Mouse (Mus musculus) hindbrain, embryonic 10.5 days (tissue): ENCODE measurements at regions not wholly inside any gene's neighbourhood (a gene's known extent, or its start where the extent isn't known, plus 50 kb on each side); places are given as distances from the start of the nearest gene placed in this dataset.

Experiments used
- DNase-seq: peaks from one replicate; pipeline ENCODE4 v3.0.0-alpha.2; 2017; ENCODE audit warnings: low spot score
- H3K27ac ChIP-seq: fragments of 300-500 bp; sonication (generic); 2 replicates; pipeline ENCODE4 v1.5.1; 2016; ENCODE audit warnings: mild to moderate bottlenecking, moderate library complexity
- H3K27me3 ChIP-seq: fragments of 300-500 bp; sonication (generic); 2 replicates; pipeline ENCODE4 v1.6.1; 2016; ENCODE audit warnings: mild to moderate bottlenecking; ENCODE audit not compliant: poor library complexity, insufficient read depth, severe bottlenecking
- H3K36me3 ChIP-seq: fragments of 300-500 bp; sonication (generic); 2 replicates; pipeline ENCODE4 v1.6.1; 2016; ENCODE audit warnings: mild to moderate bottlenecking, moderate library complexity
- H3K4me1 ChIP-seq: fragments of 300-500 bp; sonication (generic); replicated peaks from 2 replicates; pipeline ENCODE4 v1.6.1; 2016; ENCODE audit warnings: mild to moderate bottlenecking
- H3K4me3 ChIP-seq: fragments of 300-500 bp; sonication (generic); 2 replicates; pipeline ENCODE4 v1.5.1; 2016; ENCODE audit warnings: mild to moderate bottlenecking, moderate library complexity
- H3K9me3 ChIP-seq: fragments of 300-500 bp; sonication (generic); 2 replicates; pipeline ENCODE4 v1.6.1; 2016; ENCODE audit warnings: mild to moderate bottlenecking, moderate library complexity
- WGBS: fragments of 180-500 bp; shearing (Covaris S2); methylation state at CpG from one replicate; pipeline ENCODE4 v1.1.7; 2016; 5-methylcytosine and 5-hydroxymethylcytosine counted together

DNA sequence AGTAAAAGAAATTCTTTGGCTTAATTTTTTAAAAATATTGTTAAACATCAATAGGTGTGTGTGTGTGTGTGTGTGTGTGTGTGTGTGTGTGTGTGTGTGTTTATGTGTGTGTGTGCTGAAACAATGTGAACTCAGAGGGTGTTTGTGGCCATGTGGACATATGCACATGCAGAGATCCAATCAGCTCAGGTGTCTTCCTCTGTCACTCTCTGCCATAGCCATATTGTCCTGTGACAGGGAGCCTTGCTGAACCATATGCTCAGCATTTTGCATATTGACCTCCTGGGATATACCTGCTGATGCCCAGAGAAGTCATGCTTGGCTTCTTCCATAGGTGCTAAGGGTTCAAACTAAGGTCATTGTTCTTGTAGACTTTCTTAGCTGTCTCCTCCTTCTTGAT lies 489.0 kb downstream of the Otol1 start:
- Histone ChIP-seq H3K27ac (no peak overlapping the region), H3K9me3 (no peaks in the 10 kb centered on the region), H3K27me3 (no peaks in the 10 kb centered on the region), H3K36me3 (no peaks in the 10 kb centered on the region), H3K4me1 (peaks cover 6% of the 10 kb centered on the region), H3K4me3 (no peak overlapping the region)
- DNase-seq: no peak

DNA sequence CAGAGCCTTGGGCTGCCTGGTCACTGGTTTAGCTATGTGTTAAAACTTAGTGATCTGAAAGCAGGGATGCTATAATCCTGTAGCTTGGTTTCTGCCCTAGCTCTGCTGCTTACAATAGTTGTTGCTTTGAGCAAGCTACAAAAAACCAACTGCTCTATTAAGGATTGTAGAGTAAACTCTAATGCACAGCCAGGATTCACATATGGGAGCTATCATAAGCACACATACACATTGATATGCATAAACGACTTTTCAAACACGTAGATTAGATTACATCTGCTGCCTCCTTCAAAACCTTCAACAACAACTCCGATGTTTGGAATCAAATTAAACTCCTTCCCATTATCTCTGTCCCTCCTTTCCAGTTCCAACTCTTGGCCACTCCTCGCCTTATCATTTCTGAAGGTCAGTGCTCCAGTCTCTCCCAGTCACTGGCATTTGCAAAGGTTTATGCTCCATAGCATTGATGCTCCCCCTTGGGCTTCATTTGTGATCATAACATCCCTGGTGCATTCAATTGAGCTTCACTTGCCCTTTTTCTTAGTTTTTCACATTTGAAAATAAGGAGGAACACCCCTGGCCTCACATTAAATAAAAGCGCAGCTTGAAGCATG lies 492.9 kb downstream of the Otol1 start:
- no peaks in the 10 kb centered on the region for H3K36me3 ChIP-seq
- no peak overlapping the region for H3K27ac ChIP-seq
- peaks cover 7% of the 10 kb centered on the region for H3K4me1 ChIP-seq
- no peaks in the 10 kb centered on the region for H3K9me3 ChIP-seq
- DNase-seq: no peak
- no peak overlapping the region for H3K4me3 ChIP-seq
- no peaks in the 10 kb centered on the region for H3K27me3 ChIP-seq
- WGBS: 84% methylated on average over 5 of the region's 5 CpGs

DNA sequence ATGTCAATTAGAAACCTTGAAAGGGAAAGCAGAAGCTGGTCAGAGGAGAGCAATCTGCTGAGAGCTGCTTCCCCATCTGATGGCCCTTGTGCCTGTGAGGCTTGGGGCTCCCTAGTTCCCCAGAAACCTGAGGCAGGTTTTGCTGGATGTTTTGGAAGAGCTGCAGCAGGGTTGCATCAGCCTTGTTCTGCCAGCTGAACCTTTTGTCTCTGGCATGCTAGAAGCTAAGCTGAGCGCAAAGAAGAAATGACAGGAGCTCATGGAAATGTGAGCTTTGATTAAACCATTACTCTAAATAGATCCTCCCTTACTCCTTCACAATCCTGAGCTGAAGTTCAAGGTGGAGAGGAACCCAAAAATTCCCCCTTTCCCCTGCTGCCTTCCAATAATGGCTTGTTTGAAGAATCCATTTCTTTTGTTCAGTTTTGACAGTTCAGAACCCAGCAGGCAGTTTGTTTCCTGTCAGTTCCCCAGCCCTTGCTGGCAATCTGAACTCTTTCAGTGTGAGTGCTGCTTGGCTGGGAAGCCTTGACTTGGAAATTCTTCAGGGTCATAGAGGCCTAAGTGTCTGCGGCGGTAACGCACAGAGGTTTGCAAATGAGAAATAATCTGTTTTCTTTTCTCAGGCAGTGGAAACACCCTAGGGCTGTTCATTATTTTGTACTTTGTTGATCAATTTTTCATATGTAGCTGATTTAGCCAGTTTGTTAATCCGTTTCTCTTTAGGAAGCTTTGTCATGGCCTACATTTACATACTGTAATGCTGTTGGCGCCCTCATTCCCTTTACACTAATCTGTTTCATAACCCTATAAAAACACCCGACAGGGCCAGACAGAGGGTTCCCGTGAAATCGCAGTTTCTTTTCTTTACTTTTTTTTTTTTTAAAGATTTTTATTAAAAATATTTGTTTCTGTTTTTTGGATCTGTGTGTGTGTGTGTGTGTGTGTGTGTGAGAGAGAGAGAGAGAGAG lies 493.9 kb downstream of the Otol1 start:
- H3K4me3 ChIP-seq: no peak overlapping the region
- 69% methylated on average over 9 of the region's 9 CpGs for WGBS
- H3K4me1 ChIP-seq: peaks cover 7% of the 10 kb centered on the region
- H3K36me3 ChIP-seq: no peaks in the 10 kb centered on the region
- H3K9me3 ChIP-seq: no peaks in the 10 kb centered on the region
- no peaks in the 10 kb centered on the region for H3K27me3 ChIP-seq
- H3K27ac ChIP-seq: no peak overlapping the region
- peak; percentile 11 for DNase-seq

DNA sequence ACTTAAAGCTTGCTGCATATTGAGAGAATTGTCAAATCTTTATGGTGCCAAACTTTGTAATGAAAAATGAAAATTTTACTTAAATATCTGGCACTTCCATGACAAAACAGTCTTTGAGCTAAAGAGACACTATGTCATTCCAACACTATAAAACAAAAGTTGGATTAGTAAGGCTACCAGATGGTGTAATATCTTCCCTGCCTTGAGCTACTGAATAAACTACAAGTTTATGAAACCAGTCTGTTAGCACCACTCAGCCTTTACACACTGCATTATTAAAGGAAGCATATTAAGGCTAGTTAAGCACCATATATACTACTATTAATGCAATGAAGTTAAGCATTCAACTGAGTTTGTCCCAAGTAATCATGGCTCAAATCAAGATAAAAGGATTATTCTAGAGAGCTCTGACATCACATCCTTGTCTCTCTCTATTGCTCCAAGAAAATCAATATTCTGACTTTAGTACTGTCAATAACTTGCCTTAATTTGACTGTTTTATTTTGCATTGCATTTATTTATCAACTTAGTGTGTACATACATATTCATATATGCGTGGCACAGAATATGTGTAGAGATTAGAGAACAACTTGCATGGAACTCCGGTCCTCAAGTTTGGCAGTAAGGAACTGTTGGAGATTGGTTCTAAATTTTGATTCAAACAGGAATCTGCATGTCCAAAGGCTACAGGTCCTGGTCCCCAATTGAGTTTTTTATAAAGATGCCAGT lies 526.3 kb downstream of the Otol1 start:
- Histone ChIP-seq H3K27me3 (no peaks in the 10 kb centered on the region), H3K4me1 (no peaks in the 10 kb centered on the region), H3K9me3 (no peaks in the 10 kb centered on the region), H3K36me3 (no peaks in the 10 kb centered on the region), H3K4me3 (no peak overlapping the region), H3K27ac (no peak overlapping the region)
- 95% methylated on average over 2 of the region's 2 CpGs for whole genome bisulfite sequencing
- DNase-seq: no peak

DNA sequence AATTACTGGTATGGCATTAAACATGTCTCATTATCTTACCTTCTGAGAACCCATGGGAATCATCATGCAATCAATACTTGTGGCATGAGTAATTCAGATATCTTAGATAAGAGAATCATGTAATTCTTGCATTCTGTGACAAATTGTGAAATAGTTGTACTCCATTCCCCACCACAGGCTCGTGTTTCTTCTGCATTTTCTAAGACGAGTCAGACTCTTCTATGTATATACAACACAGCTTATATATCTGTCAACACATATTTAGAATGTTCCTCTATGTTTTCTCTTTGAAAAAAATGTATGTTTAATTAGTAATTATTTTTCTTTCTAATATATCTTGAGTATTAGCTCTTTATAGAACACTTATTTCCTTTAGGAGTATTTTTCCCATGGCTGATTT lies 527.7 kb downstream of the Otol1 start:
- 83% methylated on average over 2 of the region's 2 CpGs for WGBS
- H3K4me3 ChIP-seq: no peak overlapping the region
- H3K4me1 ChIP-seq: no peaks in the 10 kb centered on the region
- no peak for DNase-seq
- no peaks in the 10 kb centered on the region for H3K9me3 ChIP-seq
- no peaks in the 10 kb centered on the region for H3K27me3 ChIP-seq
- H3K27ac ChIP-seq: no peak overlapping the region
- H3K36me3 ChIP-seq: no peaks in the 10 kb centered on the region

DNA sequence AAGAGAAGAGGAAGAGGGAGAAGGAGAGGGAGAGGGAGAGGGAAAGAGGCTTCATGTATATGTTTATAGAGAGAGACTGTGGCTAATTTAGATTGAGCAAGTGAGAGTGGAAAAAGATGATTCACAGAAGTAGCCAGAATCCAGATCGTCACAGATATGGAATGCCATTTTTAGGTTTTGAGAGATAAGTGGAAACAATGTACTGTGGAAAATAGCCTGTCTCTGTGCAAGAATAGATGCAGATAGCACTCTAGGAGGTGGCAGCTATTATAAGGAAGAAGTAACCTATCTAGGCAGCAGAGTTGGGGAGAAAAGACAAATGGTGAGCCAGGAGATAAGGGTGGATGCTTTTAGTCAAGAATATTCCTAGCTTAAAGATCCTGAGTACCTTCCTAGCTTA lies 536.5 kb downstream of the Otol1 start:
- no peak for DNase-seq
- no peaks in the 10 kb centered on the region for H3K4me1 ChIP-seq
- no peak overlapping the region for H3K4me3 ChIP-seq
- WGBS: 83% methylated on average over 1 of the region's 1 CpGs
- no peaks in the 10 kb centered on the region for H3K36me3 ChIP-seq
- no peaks in the 10 kb centered on the region for H3K9me3 ChIP-seq
- H3K27ac ChIP-seq: no peak overlapping the region
- no peaks in the 10 kb centered on the region for H3K27me3 ChIP-seq

DNA sequence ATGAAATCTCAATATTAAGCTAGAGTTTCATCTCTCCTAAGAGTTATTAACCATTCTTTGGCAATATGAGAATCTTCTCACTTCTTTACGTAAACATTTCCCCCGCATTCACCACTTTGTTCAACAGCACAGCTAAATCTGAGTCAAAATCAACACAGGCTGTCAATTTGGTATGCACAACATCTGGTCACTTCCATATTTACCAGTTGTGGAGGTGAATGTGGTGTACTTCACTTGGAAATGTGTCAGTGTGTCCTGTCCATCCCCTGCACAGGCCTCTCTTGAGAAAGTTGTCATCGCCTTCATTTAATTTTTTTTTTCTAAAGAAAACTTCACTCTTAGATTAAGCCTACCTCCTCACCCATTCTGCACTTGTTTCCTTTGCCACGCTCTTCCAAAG lies 550.4 kb downstream of the Otol1 start:
- Histone ChIP-seq H3K27me3 (no peaks in the 10 kb centered on the region), H3K36me3 (no peaks in the 10 kb centered on the region), H3K4me3 (no peak overlapping the region), H3K27ac (no peak overlapping the region), H3K4me1 (no peaks in the 10 kb centered on the region), H3K9me3 (no peaks in the 10 kb centered on the region)
- no peak for DNase-seq
- 80% methylated on average over 4 of the region's 4 CpGs for WGBS

DNA sequence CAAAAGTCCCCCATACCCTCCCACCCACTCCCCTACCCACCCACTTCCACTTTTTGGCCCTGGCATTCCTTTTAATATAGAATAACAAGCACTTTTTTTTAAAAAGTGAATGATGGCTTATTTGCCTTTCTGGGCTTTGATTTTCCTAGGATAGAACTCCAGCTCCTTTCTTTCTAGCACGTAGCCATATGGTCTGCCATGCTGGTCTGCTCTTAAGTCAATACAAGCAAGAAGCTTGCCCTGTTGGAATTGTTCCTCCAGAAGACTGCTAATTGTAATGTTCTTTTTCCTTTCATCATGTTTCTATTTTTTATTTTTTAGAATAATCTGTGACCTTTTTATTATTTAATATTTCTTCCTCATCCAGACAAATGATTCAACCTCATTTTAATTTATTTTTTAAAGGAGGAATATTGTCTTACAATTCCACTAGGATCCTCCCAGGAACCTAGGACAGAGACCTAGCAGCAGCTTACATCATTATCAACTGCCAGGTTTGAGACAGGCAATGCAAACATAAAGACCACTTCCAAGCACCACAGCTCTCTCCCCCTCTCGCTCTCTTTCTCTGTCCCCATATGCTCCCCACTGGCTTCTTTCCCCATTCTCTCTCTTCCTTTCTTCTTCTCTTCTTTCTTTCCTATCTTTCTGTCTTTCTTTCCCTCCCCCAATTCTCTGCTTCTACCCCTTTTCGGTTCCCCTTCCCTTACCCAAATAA lies 558.9 kb downstream of the Otol1 start:
- Histone ChIP-seq H3K27ac (no peak overlapping the region), H3K4me3 (no peak overlapping the region), H3K27me3 (no peaks in the 10 kb centered on the region), H3K36me3 (no peaks in the 10 kb centered on the region), H3K9me3 (no peaks in the 10 kb centered on the region), H3K4me1 (no peaks in the 10 kb centered on the region)
- WGBS: 80% methylated on average over 3 of the region's 3 CpGs
- DNase-seq: no peak

DNA sequence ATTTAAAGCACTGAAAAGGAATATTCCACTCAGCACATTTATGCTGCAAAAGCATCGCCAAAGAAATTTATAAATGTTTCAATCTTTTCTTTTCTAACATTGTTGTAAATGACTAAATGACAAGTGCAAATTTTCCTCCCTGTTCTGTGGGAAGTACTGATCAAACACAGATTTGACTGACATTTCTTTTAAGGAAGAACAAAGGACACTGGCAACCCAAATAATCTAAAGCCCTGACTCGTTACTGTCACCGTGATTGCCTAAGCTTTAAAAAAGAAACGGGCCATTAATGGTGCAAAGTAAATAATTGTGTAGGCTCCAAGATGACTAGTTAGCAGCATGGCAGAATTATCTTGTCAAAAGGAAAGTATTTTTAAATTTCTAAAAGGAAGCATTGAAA lies 587.4 kb downstream of the Otol1 start:
- Histone ChIP-seq H3K4me3 (no peak overlapping the region), H3K9me3 (no peaks in the 10 kb centered on the region), H3K36me3 (no peaks in the 10 kb centered on the region), H3K4me1 (no peaks in the 10 kb centered on the region), H3K27ac (no peak overlapping the region), H3K27me3 (no peaks in the 10 kb centered on the region)
- no peak for DNase-seq
- 56% methylated on average over 4 of the region's 4 CpGs for WGBS
